Mouse (Mus musculus): ENCODE measurements at regions not wholly inside any gene's neighbourhood (a gene's known extent, or its start where the extent isn't known, plus 50 kb on each side); places are given as distances from the start of the nearest gene placed in this dataset.

GRCm38 (mm10) chr16:49335916-49336315 lies 278.6 kb downstream of the Myh15 start:
- 29% methylated on average over 2 of the region's 2 CpGs for WGBS

GRCm38 (mm10) chr16:49337948-49338347 lies 280.7 kb downstream of the Myh15 start:
- no peaks in the 10 kb centered on the region for H3K36me3 ChIP-seq
- no peak overlapping the region for H3K4me3 ChIP-seq
- no peak for ATAC-seq (ENCODE audit: insufficient number of reproducible peaks, low FRiP score, low TSS enrichment, low read depth)
- no peak overlapping the region for H3K4me2 ChIP-seq
- WGBS: 87% methylated on average over 1 of the region's 1 CpGs
- no peak overlapping the region for H3K27ac ChIP-seq
- no peaks in the 10 kb centered on the region for H3K4me1 ChIP-seq
- no peaks in the 10 kb centered on the region for H3K9me3 ChIP-seq
- H3K9ac ChIP-seq: no peak overlapping the region
- H3K27me3 ChIP-seq: no peaks in the 10 kb centered on the region

More at GRCm38 (mm10) chr16:49335916-49336315, 278.6 kb downstream of the Myh15 start:
- H3K4me1 ChIP-seq: no peaks in the 10 kb centered on the region; the same call in 1 of the 2 replicates
- 0 out of 2 replicates have a peak, but pooled peaks have one; percentile 19 for ATAC-seq (ENCODE audit: insufficient number of reproducible peaks, low FRiP score, low TSS enrichment, low read depth)
- no peak overlapping the region for H3K27ac ChIP-seq
- H3K4me3 ChIP-seq: no peak overlapping the region
- no peaks in the 10 kb centered on the region for H3K9me3 ChIP-seq
- H3K4me2 ChIP-seq: no peak overlapping the region
- H3K9ac ChIP-seq: no peak overlapping the region
- H3K36me3 ChIP-seq: no peaks in the 10 kb centered on the region
- H3K27me3 ChIP-seq: no peaks in the 10 kb centered on the region

GRCm38 (mm10) chr16:49358404-49358803 lies 301.1 kb downstream of the Myh15 start:
- no peak for ATAC-seq (ENCODE audit: insufficient number of reproducible peaks, low FRiP score, low TSS enrichment, low read depth)
- H3K4me1 ChIP-seq: no peaks in the 10 kb centered on the region
- H3K4me2 ChIP-seq: no peak overlapping the region
- H3K4me3 ChIP-seq: no peak overlapping the region
- no peaks in the 10 kb centered on the region for H3K9me3 ChIP-seq
- no peak overlapping the region for H3K9ac ChIP-seq
- H3K27ac ChIP-seq: no peak overlapping the region
- no peaks in the 10 kb centered on the region for H3K27me3 ChIP-seq
- H3K36me3 ChIP-seq: no peaks in the 10 kb centered on the region
- WGBS: 79% methylated on average over 3 of the region's 3 CpGs

GRCm38 (mm10) chr16:49361731-49362130 lies 304.4 kb downstream of the Myh15 start:
- Histone ChIP-seq H3K9me3 (no peaks in the 10 kb centered on the region), H3K27ac (no peak overlapping the region), H3K4me2 (no peak overlapping the region), H3K27me3 (no peaks in the 10 kb centered on the region; the same call in 1 of the 2 replicates), H3K4me3 (no peak overlapping the region), H3K9ac (no peak overlapping the region), H3K36me3 (no peaks in the 10 kb centered on the region), H3K4me1 (no peaks in the 10 kb centered on the region)
- ATAC-seq (ENCODE audit: insufficient number of reproducible peaks, low FRiP score, low TSS enrichment, low read depth): no peak
- WGBS: 79% methylated on average over 1 of the region's 1 CpGs

- no peak overlapping the region for H3K9ac ChIP-seq
- no peak overlapping the region for H3K27ac ChIP-seq
- ATAC-seq (ENCODE audit: insufficient number of reproducible peaks, low FRiP score, low TSS enrichment, low read depth): no peak
- H3K4me1 ChIP-seq: no peaks in the 10 kb centered on the region
- WGBS: 80% methylated on average over 9 of the region's 9 CpGs
- H3K27me3 ChIP-seq: no peaks in the 10 kb centered on the region; the same call in 1 of the 2 replicates
- H3K36me3 ChIP-seq: no peaks in the 10 kb centered on the region
- no peak overlapping the region for H3K4me2 ChIP-seq
- no peak overlapping the region for H3K4me3 ChIP-seq
- H3K9me3 ChIP-seq: no peaks in the 10 kb centered on the region
Measured at GRCm38 (mm10) chr16:49369450-49369849, 312.2 kb downstream of the Myh15 start.

GRCm38 (mm10) chr16:49375108-49375507 lies 317.8 kb downstream of the Myh15 start:
- Histone ChIP-seq H3K27ac (no peak overlapping the region), H3K27me3 (no peaks in the 10 kb centered on the region), H3K9ac (no peak overlapping the region), H3K9me3 (no peaks in the 10 kb centered on the region), H3K4me3 (no peak overlapping the region), H3K4me1 (no peaks in the 10 kb centered on the region), H3K4me2 (no peak overlapping the region), H3K36me3 (no peaks in the 10 kb centered on the region)
- ATAC-seq (ENCODE audit: insufficient number of reproducible peaks, low FRiP score, low TSS enrichment, low read depth): no peak
- WGBS: 60% methylated on average over 4 of the region's 4 CpGs

GRCm38 (mm10) chr16:49378917-49379473 lies 320.0 kb upstream of the Ift57 start:
- ATAC-seq (ENCODE audit: insufficient number of reproducible peaks, low FRiP score, low TSS enrichment, low read depth): no peak
- Histone ChIP-seq H3K9me3 (no peaks in the 10 kb centered on the region), H3K4me2 (no peak overlapping the region), H3K9ac (no peak overlapping the region), H3K27ac (no peak overlapping the region), H3K36me3 (no peaks in the 10 kb centered on the region), H3K4me3 (no peak overlapping the region), H3K27me3 (no peaks in the 10 kb centered on the region), H3K4me1 (no peaks in the 10 kb centered on the region)

- ATAC-seq (ENCODE audit: insufficient number of reproducible peaks, low FRiP score, low TSS enrichment, low read depth): no peak
- Histone ChIP-seq H3K36me3 (no peaks in the 10 kb centered on the region), H3K27ac (no peak overlapping the region), H3K9ac (no peak overlapping the region), H3K4me1 (no peaks in the 10 kb centered on the region), H3K4me3 (no peak overlapping the region), H3K27me3 (no peaks in the 10 kb centered on the region), H3K4me2 (no peak overlapping the region), H3K9me3 (no peaks in the 10 kb centered on the region)
- WGBS: 34% methylated on average over 4 of the region's 4 CpGs
Measured at GRCm38 (mm10) chr16:49388135-49388534, 310.9 kb upstream of the Ift57 start.

GRCm38 (mm10) chr16:49407956-49408795 lies 290.9 kb upstream of the Ift57 start:
- no peak for ATAC-seq (ENCODE audit: insufficient number of reproducible peaks, low FRiP score, low TSS enrichment, low read depth)
- Histone ChIP-seq H3K27ac (no peak overlapping the region), H3K4me1 (no peaks in the 10 kb centered on the region), H3K4me2 (peak overlapping the region; percentile 17; the same call in 1 of the 2 replicates), H3K9ac (no peak overlapping the region), H3K9me3 (no peaks in the 10 kb centered on the region), H3K4me3 (no peak overlapping the region), H3K36me3 (no peaks in the 10 kb centered on the region), H3K27me3 (no peaks in the 10 kb centered on the region)
- 15% methylated on average over 16 of the region's 16 CpGs for WGBS

- Histone ChIP-seq H3K27ac (no peak overlapping the region), H3K9me3 (no peaks in the 10 kb centered on the region), H3K27me3 (no peaks in the 10 kb centered on the region), H3K36me3 (no peaks in the 10 kb centered on the region), H3K4me3 (no peak overlapping the region), H3K9ac (no peak overlapping the region), H3K4me2 (no peak overlapping the region), H3K4me1 (no peaks in the 10 kb centered on the region)
- ATAC-seq (ENCODE audit: insufficient number of reproducible peaks, low FRiP score, low TSS enrichment, low read depth): no peak
- 81% methylated on average over 4 of the region's 4 CpGs for WGBS
Measured at GRCm38 (mm10) chr16:49409235-49409634, 289.8 kb upstream of the Ift57 start.

GRCm38 (mm10) chr16:49430296-49430695 lies 268.7 kb upstream of the Ift57 start:
- Histone ChIP-seq H3K27me3 (no peaks in the 10 kb centered on the region), H3K9ac (no peak overlapping the region), H3K27ac (no peak overlapping the region), H3K9me3 (no peaks in the 10 kb centered on the region), H3K36me3 (no peaks in the 10 kb centered on the region), H3K4me3 (no peak overlapping the region), H3K4me2 (no peak overlapping the region), H3K4me1 (no peaks in the 10 kb centered on the region)
- WGBS: 87% methylated on average over 1 of the region's 1 CpGs
- no peak for ATAC-seq (ENCODE audit: insufficient number of reproducible peaks, low FRiP score, low TSS enrichment, low read depth)

- WGBS: 50% methylated on average over 2 of the region's 2 CpGs
- no peaks in the 10 kb centered on the region for H3K27me3 ChIP-seq
- H3K27ac ChIP-seq: no peak overlapping the region
- H3K4me1 ChIP-seq: no peaks in the 10 kb centered on the region
- no peaks in the 10 kb centered on the region for H3K9me3 ChIP-seq
- H3K4me2 ChIP-seq: no peak overlapping the region
- ATAC-seq (ENCODE audit: insufficient number of reproducible peaks, low FRiP score, low TSS enrichment, low read depth): no peak
- H3K36me3 ChIP-seq: no peaks in the 10 kb centered on the region
- no peak overlapping the region for H3K9ac ChIP-seq
- H3K4me3 ChIP-seq: no peak overlapping the region
Measured at GRCm38 (mm10) chr16:49431902-49432301, 267.1 kb upstream of the Ift57 start.
